Mouse (Mus musculus) midbrain, postnatal 0 days (tissue): ENCODE data around the gene Myl9. TPM values are rescaled to one million over a fixed set of nuclear protein-coding genes. Genes with fewer than 3 reads are reported as not detected.

Source experiments
- ATAC-seq: fragments of 200-750 bp; cut with Nextera tagmentation; 2 replicates; pipeline ENCODE4 v1.8.0; 2017; ENCODE audit warnings: moderate number of reproducible peaks, mild to moderate bottlenecking, moderate TSS enrichment, moderate library complexity; ENCODE audit not compliant: low FRiP score
- DNase-seq: peaks from one replicate; pipeline ENCODE4 v3.0.0-alpha.2; 2015; ENCODE audit warnings: low spot score
- H3K27ac ChIP-seq: fragments of 300-500 bp; sonication (generic); 2 replicates; pipeline ENCODE4 v1.5.1; 2014; ENCODE audit warnings: low read depth, mild to moderate bottlenecking, low read length, mixed read lengths
- H3K27me3 ChIP-seq: fragments of 300-500 bp; sonication (generic); 2 replicates; pipeline ENCODE4 v1.6.1; 2014; ENCODE audit warnings: low read length, control low read depth, mixed read lengths; ENCODE audit not compliant: insufficient read depth
- H3K36me3 ChIP-seq: fragments of 300-500 bp; sonication (generic); 2 replicates; pipeline ENCODE4 v1.6.1; 2014; ENCODE audit warnings: low read length, control low read depth, mixed read lengths; ENCODE audit not compliant: insufficient read depth
- H3K4me1 ChIP-seq: fragments of 300-500 bp; sonication (generic); 2 replicates; pipeline ENCODE4 v1.6.1; 2014; ENCODE audit warnings: mild to moderate bottlenecking, control low read depth, antibody characterized with exemption, low read length, mixed read lengths; ENCODE audit not compliant: insufficient read depth
- H3K4me2 ChIP-seq: fragments of 300-500 bp; sonication (generic); 2 replicates; pipeline ENCODE4 v1.6.1; 2014; ENCODE audit warnings: low read depth, mild to moderate bottlenecking, low read length, mixed read lengths; ENCODE audit not compliant: poor library complexity, severe bottlenecking
- H3K4me3 ChIP-seq: fragments of 300-500 bp; sonication (generic); 2 replicates; pipeline ENCODE4 v1.5.1; 2014; ENCODE audit warnings: low read depth, mild to moderate bottlenecking, low read length, moderate library complexity
- H3K9ac ChIP-seq: fragments of 300-500 bp; sonication (generic); replicated peaks from 2 replicates; pipeline ENCODE4 v1.6.1; 2014; ENCODE audit warnings: mild to moderate bottlenecking, low read length, moderate library complexity, mixed read lengths; ENCODE audit not compliant: poor library complexity, severe bottlenecking
- H3K9me3 ChIP-seq: fragments of 300-500 bp; sonication (generic); 2 replicates; pipeline ENCODE4 v1.6.1; 2016; ENCODE audit warnings: low read length, control low read depth
- CTCF ChIP-seq: IDR thresholded peaks from 2 replicates; pipeline ENCODE4 v1.5.1; 2016; ENCODE audit warnings: antibody characterized with exemption, mild to moderate bottlenecking
- WGBS: fragments of 180-500 bp; shearing (Covaris S2); extraction: QIAGEN DNeasy Blood & Tissue Kit; methylation state at CpG from one replicate; pipeline ENCODE4 v1.1.7; 2014; 5-methylcytosine and 5-hydroxymethylcytosine counted together
- polyA plus RNA-seq: library from polyadenylated mRNA; unstranded; fragments of >200 nt; fragmentation: Nextera tagmentation; extraction: Ambion mirVana; gene quantifications from 2 replicates; pipeline ENCODE4 v1.2.1, GENCODE M21; 2015
- total RNA-seq: library from RNA; depleted of rRNA; stranded (reverse); fragments of >200 nt; gene quantifications from 2 replicates; pipeline ENCODE4 v1.2.3, GENCODE M21; 2014; rRNA removed

The Myl9 gene
- 27.4 and 30.7 TPM in 2 replicates for total RNA-seq
- 33.8 and 38.4 TPM in 2 replicates for polyA plus RNA-seq

DNA sequence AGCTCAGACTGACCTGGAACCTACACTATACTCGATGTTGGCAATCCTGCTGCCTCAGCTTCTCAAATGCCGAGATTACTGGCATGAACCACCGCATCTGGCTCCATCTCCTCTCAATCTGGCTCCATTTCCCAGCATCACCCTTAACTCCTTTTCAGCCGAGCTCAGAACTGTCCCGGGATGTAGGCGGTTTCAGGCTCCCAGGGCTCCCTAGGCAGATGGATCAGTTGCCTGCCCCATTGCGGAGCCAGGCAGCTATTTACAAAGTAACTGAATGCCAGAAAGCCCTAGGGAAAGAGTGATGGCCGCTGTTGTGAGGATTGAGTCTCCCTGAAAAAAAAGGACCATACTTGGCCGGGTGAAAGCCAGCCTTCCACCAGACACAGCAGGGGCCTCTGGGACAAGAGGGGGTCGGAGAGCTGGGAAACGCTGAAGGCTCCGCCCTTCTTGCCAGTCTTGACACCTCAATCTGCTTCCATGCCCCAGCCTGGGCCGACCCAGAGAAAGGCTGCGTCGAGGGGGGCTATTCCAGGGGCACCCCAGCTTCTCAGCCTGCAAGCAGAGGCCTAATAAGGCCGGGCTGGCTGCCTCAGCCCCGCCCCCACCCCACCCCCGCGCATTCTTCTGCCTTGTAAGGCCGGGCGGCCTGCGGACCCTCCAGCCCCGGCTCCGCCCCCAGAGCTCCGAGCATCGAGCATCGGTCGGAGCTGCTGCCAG lies at the start of gene Myl9:
Gene Myl9 (plus strand): TSS at position 683 of the 717 bp plus-strand sequence.
- 2% methylated on average over 27 of the region's 28 CpGs for WGBS
- DNase-seq (peak; percentile 60), ATAC-seq (peak; percentile 78)
- no peak within 1 kb of the TSS for H3K27ac ChIP-seq
- 0 out of 2 replicates have a peak, but pooled peaks cover 3% of the 10 kb centered on the region for H3K27me3 ChIP-seq
- no peak for TF ChIP-seq CTCF
- peak within 1 kb of the TSS; percentile 29 for H3K4me3 ChIP-seq
- no peaks in the 10 kb centered on the region for H3K36me3 ChIP-seq
- H3K4me2 ChIP-seq, result peak within 1 kb of the TSS; percentile 49
- peak within 1 kb of the TSS; percentile 39; the same call in 1 of the 2 replicates for H3K9ac ChIP-seq
- H3K4me1 ChIP-seq, result 0 out of 2 replicates have a peak, but pooled peaks cover 2% of the 10 kb centered on the region
- H3K9me3 ChIP-seq, result no peaks in the 10 kb centered on the region

DNA sequence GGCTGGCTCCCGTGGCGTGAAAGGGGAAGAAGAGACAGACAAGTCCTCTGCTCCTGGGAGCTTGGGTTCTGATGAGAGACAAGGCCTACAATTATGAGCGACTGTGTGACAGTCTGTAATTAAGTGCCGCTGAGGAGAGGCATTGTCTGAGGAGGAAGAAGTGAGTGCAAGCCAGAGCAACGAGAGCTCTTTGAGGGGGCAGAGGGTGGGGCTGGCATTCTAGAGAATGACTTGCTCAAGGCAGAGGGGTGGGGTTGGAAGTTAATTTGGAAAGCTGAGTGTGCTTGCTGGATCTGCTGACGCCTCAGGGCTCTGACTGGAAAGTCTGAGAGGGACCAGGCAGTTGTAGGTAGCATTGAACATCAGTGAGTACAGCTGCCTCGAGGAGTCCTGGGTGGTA lies 48.9 kb upstream of the Myl9 start:
- 20% methylated on average over 7 of the region's 7 CpGs for WGBS
- Histone ChIP-seq H3K4me1 (peaks cover 29% of the 10 kb centered on the region), H3K27me3 (no peaks in the 10 kb centered on the region), H3K9ac (peak overlapping the region; percentile 39; the same call in 1 of the 2 replicates), H3K27ac (peak overlapping the region; percentile 38; the same call in 1 of the 2 replicates), H3K4me3 (no peak overlapping the region), H3K4me2 (0 out of 2 replicates have a peak overlapping the region, but pooled peaks have one; percentile 3), H3K9me3 (no peaks in the 10 kb centered on the region), H3K36me3 (no peaks in the 10 kb centered on the region; the same call in 1 of the 2 replicates)
- no peak for DNase-seq
- TF ChIP-seq CTCF, result no peak
- no peak for ATAC-seq

DNA sequence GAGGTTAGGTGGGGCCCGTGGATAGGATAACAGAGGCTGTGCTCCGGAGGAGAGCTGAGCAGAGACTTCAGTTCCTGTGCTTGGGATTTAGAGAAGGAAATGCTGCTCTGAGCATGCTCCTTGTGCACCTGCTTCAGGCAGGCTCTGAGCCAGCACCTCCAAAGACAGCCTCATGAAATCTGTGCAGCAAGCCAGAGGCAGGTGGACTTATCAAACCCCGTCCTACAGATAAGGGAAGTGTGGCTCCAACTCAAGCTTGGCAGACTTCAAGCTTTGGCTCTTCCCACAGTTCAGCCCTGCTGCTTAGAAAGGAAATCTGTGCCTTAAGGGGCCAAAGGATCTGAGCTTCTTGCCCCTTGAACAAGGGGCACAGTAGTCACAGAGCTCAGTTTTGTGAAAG lies 48.3 kb upstream of the Myl9 start:
- no peak for DNase-seq
- Histone ChIP-seq H3K27ac (peak overlapping the region; percentile 38; the same call in 1 of the 2 replicates), H3K4me3 (no peak overlapping the region), H3K4me1 (peaks cover 29% of the 10 kb centered on the region), H3K9ac (0 out of 2 replicates have a peak overlapping the region, but pooled peaks have one; percentile 39), H3K4me2 (no peak overlapping the region), H3K9me3 (no peaks in the 10 kb centered on the region), H3K36me3 (no peaks in the 10 kb centered on the region; the same call in 1 of the 2 replicates), H3K27me3 (no peaks in the 10 kb centered on the region)
- TF ChIP-seq CTCF, result no peak
- no peak for ATAC-seq
- 46% methylated on average over 3 of the region's 3 CpGs for WGBS

DNA sequence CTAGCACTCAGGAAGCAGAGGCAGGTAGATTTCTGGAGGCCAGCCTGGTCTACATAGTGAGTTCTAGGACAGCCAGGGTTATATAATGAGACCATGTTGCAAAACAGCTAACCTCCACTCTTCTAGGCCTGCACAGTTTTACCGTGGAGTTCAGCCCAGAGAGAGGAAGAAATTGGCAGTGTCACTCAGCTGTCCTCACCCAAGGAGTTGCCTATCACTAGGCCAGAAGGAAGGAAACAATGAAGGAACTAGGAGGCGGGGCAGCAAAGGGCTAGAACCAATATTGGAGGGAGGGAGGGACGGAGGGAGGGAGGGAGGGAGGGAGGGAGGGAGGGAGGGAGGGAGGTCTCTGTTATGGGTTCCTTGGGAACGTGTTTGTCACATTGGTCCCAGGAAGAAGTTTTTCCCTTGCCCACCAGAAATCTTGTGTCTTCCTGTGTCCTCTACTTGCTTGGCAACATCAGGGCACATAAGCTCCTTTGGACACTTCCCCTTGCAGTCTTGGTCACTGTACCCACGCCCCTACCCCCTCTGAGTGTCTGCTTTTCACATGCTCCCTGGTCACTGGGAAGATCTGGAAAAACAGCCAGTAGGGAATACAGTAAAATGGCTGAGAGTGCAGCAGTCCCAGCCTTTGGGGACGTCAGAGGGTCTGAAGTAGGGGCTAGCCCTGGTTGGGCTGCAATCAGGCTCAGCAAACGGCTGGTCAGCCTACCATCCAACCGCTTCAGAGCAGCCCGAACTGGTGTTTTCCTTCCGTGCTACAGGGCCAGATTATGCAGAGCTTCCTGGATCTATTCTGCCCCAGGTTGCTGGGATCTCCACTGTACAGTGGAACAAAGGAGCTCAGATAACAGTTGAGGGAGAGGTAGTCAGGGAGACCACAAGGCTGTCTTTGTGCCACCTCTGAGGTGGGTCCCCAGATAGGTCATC lies 45.4 kb upstream of the Myl9 start:
- Histone ChIP-seq H3K9me3 (no peaks in the 10 kb centered on the region), H3K36me3 (no peaks in the 10 kb centered on the region; the same call in 1 of the 2 replicates), H3K27me3 (no peaks in the 10 kb centered on the region), H3K9ac (no peak overlapping the region), H3K4me1 (peaks cover 15% of the 10 kb centered on the region; the same call in 1 of the 2 replicates), H3K4me2 (no peak overlapping the region), H3K4me3 (no peak overlapping the region), H3K27ac (peak overlapping the region; percentile 51)
- no peak for DNase-seq
- 55% methylated on average over 9 of the region's 10 CpGs for WGBS
- ATAC-seq, result 0 out of 2 replicates have a peak, but pooled peaks have one; percentile 25
- TF ChIP-seq CTCF, result no peak

DNA sequence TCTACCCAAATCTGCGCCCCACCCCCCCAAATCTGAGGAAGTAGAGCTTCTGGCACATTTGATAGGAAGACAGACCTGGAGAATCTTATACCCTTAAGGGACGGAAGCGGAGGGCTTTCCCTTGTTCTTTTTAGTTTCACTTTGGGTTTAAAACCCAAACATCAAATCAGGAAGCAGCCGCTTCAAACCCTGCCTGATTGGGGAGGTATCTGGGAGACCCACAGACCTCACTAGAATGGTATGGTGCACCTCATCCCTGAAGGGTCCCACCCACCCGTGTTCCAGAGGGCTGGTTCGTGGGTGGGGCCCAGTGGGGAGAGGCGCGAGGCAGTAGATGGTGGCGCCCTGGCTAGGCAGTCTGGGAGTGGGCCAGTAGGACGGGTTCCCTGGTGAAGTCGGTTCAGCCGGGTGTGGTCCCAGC lies 44.7 kb upstream of the Myl9 start:
- H3K4me1 ChIP-seq, result peaks cover 9% of the 10 kb centered on the region; the same call in 1 of the 2 replicates
- ATAC-seq (no peak; the same call in 1 of the 2 replicates), DNase-seq (no peak)
- no peak for TF ChIP-seq CTCF
- H3K36me3 ChIP-seq, result no peaks in the 10 kb centered on the region
- H3K27me3 ChIP-seq, result no peaks in the 10 kb centered on the region
- WGBS, result 83% methylated on average over 12 of the region's 12 CpGs
- H3K9me3 ChIP-seq, result no peaks in the 10 kb centered on the region
- no peak overlapping the region for H3K4me3 ChIP-seq
- H3K27ac ChIP-seq, result peak overlapping the region; percentile 51; the same call in 1 of the 2 replicates
- no peak overlapping the region for H3K9ac ChIP-seq
- H3K4me2 ChIP-seq, result no peak overlapping the region
